Mouse (Mus musculus) G1E (cell line): ENCODE results near the gene Il2ra.

Experiments
- CTCF ChIP-seq: IDR thresholded peaks from 2 replicates; pipeline ENCODE4 v1.5.1; 2012; ENCODE audit warnings: low read depth, low read length, inconsistent platforms, mixed read lengths
- GATA1 ChIP-seq: IDR thresholded peaks from 2 replicates; pipeline ENCODE4 v1.6.1; 2012; ENCODE audit warnings: borderline replicate concordance, low read length, inconsistent platforms, mixed read lengths
- GATA2 ChIP-seq: IDR thresholded peaks from 2 replicates; pipeline ENCODE4 v1.6.1; 2012; ENCODE audit warnings: low read depth, low read length, inconsistent platforms, borderline replicate concordance
- TAL1 ChIP-seq: conservative IDR thresholded peaks from 2 replicates; pipeline ENCODE4 v1.6.1; 2012; ENCODE audit warnings: low read depth, low read length, inconsistent platforms, mixed read lengths

DNA sequence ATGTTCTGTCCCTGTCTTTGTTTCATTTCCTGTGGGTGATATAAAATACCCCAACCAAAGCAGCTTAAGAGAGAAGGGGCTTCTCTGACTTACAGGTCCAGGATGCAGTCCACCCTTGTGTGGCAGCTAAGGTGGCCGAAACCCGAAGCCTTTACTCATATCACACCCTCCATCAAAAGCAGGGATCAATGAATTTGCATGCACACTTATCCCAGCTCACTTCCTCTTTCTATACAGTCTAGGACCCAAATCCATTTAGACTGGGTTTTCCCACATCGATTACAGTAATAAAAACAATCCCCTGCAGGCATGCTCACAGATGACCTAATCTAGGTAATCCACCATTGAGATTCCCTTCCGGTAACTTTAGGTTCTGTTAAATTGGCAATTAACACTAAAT, 43.9 kb downstream of the Il2ra start:
- TF ChIP-seq CTCF: no peak
- no peak for TF ChIP-seq GATA2
- no peak for TF ChIP-seq GATA1
- no peak for TF ChIP-seq TAL1
